Mouse (Mus musculus) liver, embryonic 14.5 days (tissue): ENCODE data around the gene Ccndbp1.

Experiments
- CTCF ChIP-seq: IDR thresholded peaks from 2 replicates; pipeline ENCODE4 v1.5.1; 2016; ENCODE audit warnings: antibody characterized with exemption, low read depth, control low read depth
- EP300 ChIP-seq: IDR thresholded peaks from 2 replicates; pipeline ENCODE4 v1.6.1; 2016; ENCODE audit warnings: antibody characterized with exemption, low read depth

GRCm38 (mm10) chr2:121004018-121004811 lies 4.0 kb upstream of the Ccndbp1 start:
- TF ChIP-seq CTCF (no peak), EP300 (no peak)
